Mouse (Mus musculus) embryo, embryonic 11.5 days (tissue): ENCODE results near the gene Ttc39a.

Experiments used
- DNase-seq: peaks from one replicate; pipeline ENCODE4 v3.0.0-alpha.2; 2012; ENCODE audit warnings: low read depth, low spot score

Gene Ttc39a

GRCm38 (mm10) chr4:109456821-109457220 is 50.4 kb downstream of the Ttc39a start:
- no peak for DNase-seq

DNA sequence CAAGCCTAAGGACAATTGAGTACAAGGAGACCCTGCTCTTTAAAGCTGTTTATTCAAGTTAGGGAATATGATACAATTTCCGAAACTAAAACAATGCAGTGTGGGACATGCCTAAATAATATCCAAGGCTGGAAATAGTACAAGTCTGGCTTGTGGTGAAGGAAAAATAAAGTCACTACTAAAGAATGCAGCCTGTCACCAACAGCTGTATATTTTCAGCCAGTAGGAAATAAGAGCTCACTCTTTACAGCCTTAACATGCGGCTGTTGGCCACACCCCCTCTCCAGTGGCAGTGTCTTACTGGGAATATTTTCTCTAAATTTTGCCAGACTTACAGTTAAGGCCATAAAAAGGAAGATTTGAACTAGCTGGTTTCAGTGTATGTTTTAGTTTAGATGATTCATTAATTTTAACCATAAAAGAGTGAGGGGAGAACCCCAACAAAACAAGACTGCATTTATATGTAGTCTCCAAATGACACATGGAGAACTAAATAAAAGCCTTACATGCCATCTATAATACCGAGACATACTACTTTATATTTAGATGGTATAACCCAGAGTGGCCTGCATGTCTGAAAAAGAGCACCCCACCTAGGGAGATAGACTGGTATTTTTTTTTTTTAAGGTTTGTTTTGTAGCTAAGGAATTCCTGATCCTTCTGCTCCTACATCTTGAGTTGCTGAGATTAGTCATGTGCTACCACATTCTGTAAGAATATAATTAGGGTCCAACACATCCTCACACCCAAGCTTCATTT is 54.2 kb downstream of the Ttc39a start:
- DNase-seq: no peak

GRCm38 (mm10) chr4:109463892-109464291 is 57.5 kb downstream of the Ttc39a start:
- DNase-seq: no peak

- no peak for DNase-seq
Observed at GRCm38 (mm10) chr4:109467687-109468086, 61.3 kb downstream of the Ttc39a start.

- DNase-seq: no peak
Observed at GRCm38 (mm10) chr4:109471606-109472005, 65.2 kb downstream of the Ttc39a start.

- DNase-seq: no peak
Observed at GRCm38 (mm10) chr4:109472566-109472965, 66.1 kb downstream of the Ttc39a start.

- DNase-seq: no peak
Observed at GRCm38 (mm10) chr4:109475078-109475477, 68.7 kb downstream of the Ttc39a start.

- DNase-seq: peak; percentile 19
Observed at GRCm38 (mm10) chr4:109475577-109476553, 69.4 kb downstream of the Ttc39a start.

DNA sequence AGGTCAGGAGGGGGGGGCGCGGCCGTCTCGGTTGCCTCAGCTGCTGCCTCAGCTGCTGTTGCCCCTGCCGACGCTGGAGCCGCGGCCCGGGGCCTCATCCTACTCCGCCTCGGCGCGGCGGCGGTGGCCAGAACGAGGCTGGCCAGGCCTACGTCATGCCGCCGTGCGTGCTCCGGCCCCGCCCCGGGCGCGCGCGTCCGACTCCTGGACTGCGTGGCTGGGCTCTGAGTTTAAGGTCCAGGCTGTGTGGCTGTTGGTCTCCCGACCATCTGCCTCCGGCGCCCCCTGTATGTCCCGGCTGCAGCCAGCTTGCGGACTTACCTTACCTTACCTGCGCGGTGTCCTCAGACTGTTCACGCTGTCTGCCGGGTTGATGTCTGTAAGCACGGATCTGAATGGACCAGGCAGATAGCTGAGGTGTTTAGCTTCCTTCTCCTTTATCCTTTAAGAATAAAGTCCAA is 70.2 kb downstream of the Ttc39a start:
- peak; percentile 86 for DNase-seq

- DNase-seq: no peak
Observed at GRCm38 (mm10) chr4:109477454-109477853, 71.0 kb downstream of the Ttc39a start.

GRCm38 (mm10) chr4:109481424-109481823 is 75.0 kb downstream of the Ttc39a start:
- no peak for DNase-seq

- DNase-seq: no peak
Observed at GRCm38 (mm10) chr4:109482701-109483100, 76.3 kb downstream of the Ttc39a start.

- DNase-seq: no peak
Observed at GRCm38 (mm10) chr4:109484621-109485020, 78.2 kb downstream of the Ttc39a start, which contains the start of gene Rnf11. Rnf11 (minus strand) TSS chr4:109484728.

DNA sequence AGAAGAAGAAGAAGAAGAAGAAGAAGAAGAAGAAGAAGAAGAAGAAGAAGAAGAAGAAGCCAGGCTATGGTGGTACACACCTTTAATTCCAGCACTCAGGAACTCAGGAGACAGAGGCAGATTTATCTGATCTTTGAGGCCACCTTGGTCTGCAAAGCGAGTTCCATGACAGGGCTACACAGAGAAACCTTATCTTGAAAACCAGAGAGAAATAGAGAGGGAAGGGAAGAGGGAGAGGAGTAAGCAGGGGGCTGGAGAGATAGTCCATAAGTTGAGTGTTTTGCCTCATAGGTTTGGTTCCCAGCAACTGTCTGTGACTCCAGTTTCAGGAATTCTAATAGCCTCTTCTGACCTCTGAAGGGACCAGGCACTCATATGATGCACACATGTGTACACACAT is 82.4 kb downstream of the Ttc39a start:
- DNase-seq: no peak

GRCm38 (mm10) chr4:109493581-109493980 is 87.2 kb downstream of the Ttc39a start:
- no peak for DNase-seq
